Mouse (Mus musculus) E14TG2a.4 (cell line): ENCODE measurements around the gene Gm49333.
"Not testable (repeated sequence)": the region's sequence is repeated elsewhere in the genome, so short reads cannot be mapped to it uniquely, and the experiment has no call there.

Experiments used
- H3K27me3 ChIP-seq: 2 replicates; pipeline ENCODE4 v1.6.1; 2014; ENCODE audit warnings: low read length, control low read depth; ENCODE audit not compliant: insufficient read depth
- H3K36me3 ChIP-seq: 2 replicates; pipeline ENCODE4 v1.6.1; 2014; ENCODE audit warnings: low read length, control low read depth; ENCODE audit not compliant: insufficient read depth
- H3K4me1 ChIP-seq: replicated peaks from 2 replicates; pipeline ENCODE4 v1.6.1; 2014; ENCODE audit warnings: low read depth, low read length, control low read depth
- H3K4me3 ChIP-seq: replicated peaks from 2 replicates; pipeline ENCODE4 v1.5.1; 2014; ENCODE audit warnings: mild to moderate bottlenecking, low read length
- H3K9me3 ChIP-seq: 2 replicates; pipeline ENCODE4 v1.6.1; 2014; ENCODE audit warnings: low read length, control low read depth
- CTCF ChIP-seq: conservative IDR thresholded peaks from 2 replicates; pipeline ENCODE4 v1.5.1; 2014; ENCODE audit warnings: low read length
- NANOG ChIP-seq: IDR thresholded peaks from 2 replicates; pipeline ENCODE4 v1.6.1; 2014; ENCODE audit warnings: borderline replicate concordance, low read length, mixed read lengths
- POU5F1 ChIP-seq: IDR thresholded peaks from 2 replicates; pipeline ENCODE4 v1.6.1; 2014; ENCODE audit warnings: low read length, borderline replicate concordance

Gm49333 gene

DNA sequence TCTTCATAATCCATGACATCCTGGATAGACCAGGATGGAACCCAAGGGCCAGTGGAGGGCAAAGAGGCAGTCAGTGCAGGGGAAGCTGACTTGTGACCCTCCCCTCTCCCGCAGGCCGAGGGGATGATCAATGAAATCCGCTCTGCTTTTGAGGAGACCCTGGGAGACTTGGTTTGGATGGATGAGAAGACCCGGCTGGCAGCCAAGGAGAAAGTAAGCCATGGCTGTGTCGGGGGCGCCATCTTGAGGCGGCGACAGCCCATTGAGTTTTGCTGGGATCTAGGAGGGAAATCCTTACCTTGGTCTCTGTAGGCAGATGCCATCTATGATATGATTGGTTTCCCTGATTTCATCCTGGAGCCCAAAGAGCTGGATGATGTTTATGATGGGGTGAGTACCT lies 30.8 kb downstream of the Gm49333 start:
- H3K4me3 ChIP-seq, result no peak overlapping the region
- TF ChIP-seq POU5F1 (no peak), NANOG (no peak), CTCF (peak; percentile 52)
- H3K4me1 ChIP-seq, result 0 out of 2 replicates have a peak, but pooled peaks cover 5% of the 10 kb centered on the region
- H3K27me3 ChIP-seq, result no peaks in the 10 kb centered on the region
- H3K36me3 ChIP-seq, result peaks cover 24% of the 10 kb centered on the region
- no peaks in the 10 kb centered on the region for H3K9me3 ChIP-seq

DNA sequence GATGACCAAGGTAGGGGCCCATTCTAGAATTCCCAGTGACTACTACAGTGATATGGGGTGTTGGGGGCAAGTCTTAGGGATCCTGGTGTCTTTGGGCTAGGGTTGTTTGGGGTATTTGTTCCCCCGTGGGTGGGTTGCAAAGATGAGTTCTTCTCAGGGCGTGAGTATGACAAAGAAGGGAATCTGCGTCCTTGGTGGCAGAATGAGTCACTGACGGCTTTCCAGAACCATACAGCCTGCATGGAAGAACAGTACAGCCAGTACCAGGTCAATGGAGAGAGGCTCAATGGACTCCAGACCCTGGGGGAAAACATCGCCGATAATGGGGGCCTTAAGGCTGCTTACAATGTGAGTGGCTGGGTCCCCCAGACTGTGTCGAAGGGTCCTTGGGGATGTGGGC lies 32.5 kb downstream of the Gm49333 start:
- no peaks in the 10 kb centered on the region for H3K9me3 ChIP-seq
- TF ChIP-seq CTCF (no peak), POU5F1 (no peak), NANOG (no peak)
- H3K4me1 ChIP-seq, result 0 out of 2 replicates have a peak, but pooled peaks cover 9% of the 10 kb centered on the region
- peaks cover 23% of the 10 kb centered on the region for H3K36me3 ChIP-seq
- no peaks in the 10 kb centered on the region for H3K27me3 ChIP-seq
- H3K4me3 ChIP-seq, result no peak overlapping the region

GRCm38 (mm10) chr16:20651076-20651946 lies 39.9 kb downstream of the Gm49333 start, which contains the start of gene Psmd2:
Gene Psmd2, plus strand, starts transcription at chr16:20651652.
- H3K4me3 ChIP-seq, result peak within 1 kb of the TSS; percentile 97
- no peak for TF ChIP-seq NANOG
- TF ChIP-seq POU5F1, result no peak
- TF ChIP-seq CTCF, result no peak
- peaks cover 23% of the 10 kb centered on the region for H3K4me1 ChIP-seq
- peaks cover 39% of the 10 kb centered on the region for H3K36me3 ChIP-seq
- no peaks in the 10 kb centered on the region for H3K9me3 ChIP-seq
- no peaks in the 10 kb centered on the region for H3K27me3 ChIP-seq

DNA sequence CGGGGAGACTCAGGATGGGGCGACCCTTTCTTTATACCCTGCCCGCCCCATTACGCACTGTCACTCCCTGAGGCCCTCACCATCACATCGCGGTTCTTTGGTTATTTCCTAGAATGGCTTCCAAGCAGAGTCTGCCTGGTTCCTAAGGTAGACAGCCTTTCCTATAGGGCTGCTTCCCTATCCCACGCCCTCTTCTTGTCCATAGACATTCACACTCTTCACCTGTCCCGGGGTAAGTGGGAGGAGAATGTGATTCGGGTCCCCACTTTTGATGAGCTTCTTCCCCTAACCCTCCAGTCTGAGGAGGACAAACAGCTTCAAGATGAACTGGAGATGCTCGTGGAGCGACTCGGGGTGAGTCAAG lies 40.5 kb downstream of the Gm49333 start:
- peaks cover 23% of the 10 kb centered on the region for H3K4me1 ChIP-seq
- no peaks in the 10 kb centered on the region for H3K9me3 ChIP-seq
- H3K4me3 ChIP-seq, result peak overlapping the region; percentile 97
- H3K27me3 ChIP-seq, result no peaks in the 10 kb centered on the region
- no peak for TF ChIP-seq CTCF
- no peak for TF ChIP-seq POU5F1
- TF ChIP-seq NANOG, result no peak
- H3K36me3 ChIP-seq, result peaks cover 45% of the 10 kb centered on the region

DNA sequence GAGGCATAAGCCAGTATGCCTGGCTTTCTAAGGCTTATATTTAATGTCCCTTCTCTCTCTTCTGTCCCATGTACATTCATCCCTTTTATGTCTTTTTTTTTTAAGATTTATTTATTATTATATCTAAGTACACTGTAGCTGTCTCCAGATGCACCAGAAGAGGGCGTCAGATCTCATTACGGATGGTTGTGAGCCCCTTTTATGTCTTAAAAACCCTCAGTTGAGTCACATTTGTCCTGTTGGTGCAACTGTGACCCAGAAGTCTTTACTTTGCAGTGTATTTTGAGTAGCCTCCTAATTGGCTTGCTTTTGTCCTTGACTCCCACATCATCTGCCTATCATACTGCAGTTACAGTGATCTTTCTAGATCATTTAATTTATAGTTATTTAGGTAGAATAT lies 41.9 kb downstream of the Gm49333 start:
- peaks cover 59% of the 10 kb centered on the region for H3K36me3 ChIP-seq
- no peaks in the 10 kb centered on the region for H3K9me3 ChIP-seq
- no peak overlapping the region for H3K4me3 ChIP-seq
- H3K4me1 ChIP-seq, result peaks cover 24% of the 10 kb centered on the region
- peak; percentile 23 for TF ChIP-seq CTCF
- TF ChIP-seq POU5F1, result no peak
- no peak for TF ChIP-seq NANOG
- no peaks in the 10 kb centered on the region for H3K27me3 ChIP-seq

- no peaks in the 10 kb centered on the region for H3K9me3 ChIP-seq
Measured at GRCm38 (mm10) chr16:20657661-20658060, 46.3 kb downstream of the Gm49333 start.

DNA sequence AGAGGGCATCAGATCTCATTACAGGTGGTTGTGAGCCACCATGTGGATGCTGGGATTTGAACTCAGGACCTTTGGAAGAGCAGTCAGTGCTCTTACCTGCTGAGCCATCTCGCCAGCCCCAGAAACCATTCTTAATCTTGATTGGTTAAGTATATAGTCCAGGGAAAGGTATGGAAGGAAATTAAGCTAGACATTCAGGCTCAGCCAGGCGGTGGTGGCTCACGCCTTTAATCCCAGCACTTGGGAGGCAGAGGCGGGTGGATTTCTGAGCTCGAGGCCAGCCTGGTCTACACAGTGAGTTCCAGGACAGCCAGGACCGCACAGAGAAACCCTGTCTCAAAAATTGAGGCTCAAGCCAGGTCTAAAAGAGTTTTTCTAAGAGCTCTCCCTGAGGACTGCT lies 56.6 kb downstream of the Gm49333 start, which contains the start of gene Eif4g1:
Eif4g1 (plus strand) TSS at position 301 of the 400 bp plus-strand sequence.
- not testable (repeated sequence) for H3K4me3 ChIP-seq, H3K27me3 ChIP-seq, H3K9me3 ChIP-seq
- Histone ChIP-seq H3K4me1 (peaks cover 41% of the 10 kb centered on the region), H3K36me3 (peaks cover 18% of the 10 kb centered on the region)

More at GRCm38 (mm10) chr16:20657661-20658060, 46.3 kb downstream of the Gm49333 start:
- Histone ChIP-seq H3K36me3 (peaks cover 100% of the 10 kb centered on the region), H3K4me1 (peaks cover 13% of the 10 kb centered on the region), H3K4me3 (no peak overlapping the region), H3K27me3 (no peaks in the 10 kb centered on the region)
- TF ChIP-seq NANOG, result no peak
- TF ChIP-seq POU5F1, result no peak
- no peak for TF ChIP-seq CTCF

GRCm38 (mm10) chr16:20670291-20670690 lies 58.9 kb downstream of the Gm49333 start:
- H3K27me3 ChIP-seq, result no peaks in the 10 kb centered on the region
- no peak overlapping the region for H3K4me3 ChIP-seq
- H3K4me1 ChIP-seq, result peaks cover 39% of the 10 kb centered on the region
- peaks cover 15% of the 10 kb centered on the region for H3K36me3 ChIP-seq
- no peaks in the 10 kb centered on the region for H3K9me3 ChIP-seq
- TF ChIP-seq CTCF (no peak), NANOG (no peak), POU5F1 (no peak)
